Mouse (Mus musculus): Measurements from ENCODE around the gene Sh3glb1. TPM values are rescaled to one million over a fixed set of nuclear protein-coding genes. Genes with fewer than 3 reads are reported as not detected.

Sh3glb1 gene
- polyA plus RNA-seq, 1 experiment: 106 TPM

GRCm38 (mm10) chr3:144694941-144695340 lies 25.2 kb downstream of the Sh3glb1 start:
- peaks cover 98% of the 10 kb centered on the region for H3K36me3 ChIP-seq (ENCODE audit: control insufficient read depth, insufficient read depth)
- TF ChIP-seq MYOG (IDR thresholded peaks at IDR 0.05; ENCODE audit: control insufficient read depth, extremely low read depth, insufficient read length) (no peak), CEBPB (IDR thresholded peaks at IDR 0.05; ENCODE audit: low read depth) (no peak), MAX (IDR thresholded peaks at IDR 0.05) (no peak), FOSL1 (IDR thresholded peaks at IDR 0.05; ENCODE audit: insufficient read depth, low read length, poor library complexity, severe bottlenecking) (no peak), CTCF (IDR thresholded peaks at IDR 0.05; ENCODE audit: control insufficient read depth, insufficient read depth, insufficient read length) (no peak), MYOD1 (IDR thresholded peaks at IDR 0.05; ENCODE audit: control insufficient read depth, insufficient read length, low read depth) (no peak), USF1 (IDR thresholded peaks at IDR 0.05; ENCODE audit: low read depth) (no peak)
- no peak overlapping the region for H3K4me3 ChIP-seq (ENCODE audit: insufficient read depth, poor library complexity, severe bottlenecking)
- no peak overlapping the region for H3ac ChIP-seq (ENCODE audit: control insufficient read depth, insufficient read length, low read depth)
- H3K79me3 ChIP-seq (ENCODE audit: low read depth): peaks cover 1% of the 10 kb centered on the region
- peaks cover 13% of the 10 kb centered on the region for H3K79me2 ChIP-seq (ENCODE audit: control insufficient read depth, insufficient read depth)
- H3K27me3 ChIP-seq (ENCODE audit: control insufficient read depth, insufficient read depth, insufficient read length): no peaks in the 10 kb centered on the region

- H3K4me3 ChIP-seq (ENCODE audit: insufficient read depth, poor library complexity, severe bottlenecking): no peak overlapping the region
- no peaks in the 10 kb centered on the region for H3K27me3 ChIP-seq (ENCODE audit: control insufficient read depth, insufficient read depth, insufficient read length)
- H3K36me3 ChIP-seq (ENCODE audit: control insufficient read depth, insufficient read depth): peaks cover 97% of the 10 kb centered on the region
- no peak overlapping the region for H3ac ChIP-seq (ENCODE audit: control insufficient read depth, insufficient read length, low read depth)
- no peaks in the 10 kb centered on the region for H3K79me3 ChIP-seq (ENCODE audit: low read depth)
- peaks cover 7% of the 10 kb centered on the region for H3K79me2 ChIP-seq (ENCODE audit: control insufficient read depth, insufficient read depth)
- TF ChIP-seq FOSL1 (IDR thresholded peaks at IDR 0.05; ENCODE audit: insufficient read depth, low read length, poor library complexity, severe bottlenecking) (no peak), USF1 (IDR thresholded peaks at IDR 0.05; ENCODE audit: low read depth) (no peak), MYOG (IDR thresholded peaks at IDR 0.05; ENCODE audit: control insufficient read depth, extremely low read depth, insufficient read length) (no peak), CTCF (IDR thresholded peaks at IDR 0.05; ENCODE audit: control insufficient read depth, insufficient read depth, insufficient read length) (no peak), MAX (IDR thresholded peaks at IDR 0.05) (no peak), CEBPB (IDR thresholded peaks at IDR 0.05; ENCODE audit: low read depth) (no peak), MYOD1 (IDR thresholded peaks at IDR 0.05; ENCODE audit: control insufficient read depth, insufficient read length, low read depth) (no peak)
These were observed 26.1 kb downstream of the Sh3glb1 start for GRCm38 (mm10) chr3:144694040-144694439.

- Histone ChIP-seq H3K27me3 (ENCODE audit: control insufficient read depth, insufficient read depth, insufficient read length) (no peaks in the 10 kb centered on the region), H3ac (ENCODE audit: control insufficient read depth, insufficient read length, low read depth) (no peak overlapping the region), H3K79me2 (ENCODE audit: control insufficient read depth, insufficient read depth) (no peaks in the 10 kb centered on the region), H3K36me3 (ENCODE audit: control insufficient read depth, insufficient read depth) (peaks cover 97% of the 10 kb centered on the region), H3K79me3 (ENCODE audit: low read depth) (no peaks in the 10 kb centered on the region), H3K4me3 (ENCODE audit: insufficient read depth, poor library complexity, severe bottlenecking) (no peak overlapping the region)
- TF ChIP-seq MAX (IDR thresholded peaks at IDR 0.05) (no peak), CTCF (IDR thresholded peaks at IDR 0.05; ENCODE audit: control insufficient read depth, insufficient read depth, insufficient read length) (no peak), MYOG (IDR thresholded peaks at IDR 0.05; ENCODE audit: control insufficient read depth, extremely low read depth, insufficient read length) (no peak), FOSL1 (IDR thresholded peaks at IDR 0.05; ENCODE audit: insufficient read depth, low read length, poor library complexity, severe bottlenecking) (no peak), USF1 (IDR thresholded peaks at IDR 0.05; ENCODE audit: low read depth) (no peak), MYOD1 (IDR thresholded peaks at IDR 0.05; ENCODE audit: control insufficient read depth, insufficient read length, low read depth) (no peak), CEBPB (IDR thresholded peaks at IDR 0.05; ENCODE audit: low read depth) (no peak)
These were observed 28.1 kb downstream of the Sh3glb1 start for GRCm38 (mm10) chr3:144692052-144692451.

GRCm38 (mm10) chr3:144689236-144689635 lies 30.9 kb downstream of the Sh3glb1 start:
- peaks cover 88% of the 10 kb centered on the region for H3K36me3 ChIP-seq (ENCODE audit: control insufficient read depth, insufficient read depth)

GRCm38 (mm10) chr3:144688284-144688683 lies 31.9 kb downstream of the Sh3glb1 start:
- Histone ChIP-seq H3K79me2 (ENCODE audit: control insufficient read depth, insufficient read depth) (no peaks in the 10 kb centered on the region), H3K4me3 (ENCODE audit: insufficient read depth, poor library complexity, severe bottlenecking) (no peak overlapping the region), H3K36me3 (ENCODE audit: control insufficient read depth, insufficient read depth) (peaks cover 85% of the 10 kb centered on the region), H3ac (ENCODE audit: control insufficient read depth, insufficient read length, low read depth) (no peak overlapping the region), H3K27me3 (ENCODE audit: control insufficient read depth, insufficient read depth, insufficient read length) (no peaks in the 10 kb centered on the region), H3K79me3 (ENCODE audit: low read depth) (no peaks in the 10 kb centered on the region)
- TF ChIP-seq MAX (IDR thresholded peaks at IDR 0.05) (no peak), CTCF (IDR thresholded peaks at IDR 0.05; ENCODE audit: control insufficient read depth, insufficient read depth, insufficient read length) (no peak), USF1 (IDR thresholded peaks at IDR 0.05; ENCODE audit: low read depth) (no peak), CEBPB (IDR thresholded peaks at IDR 0.05; ENCODE audit: low read depth) (no peak)

More at GRCm38 (mm10) chr3:144689236-144689635, 30.9 kb downstream of the Sh3glb1 start:
- Histone ChIP-seq H3ac (ENCODE audit: control insufficient read depth, insufficient read length, low read depth) (no peak overlapping the region), H3K27me3 (ENCODE audit: control insufficient read depth, insufficient read depth, insufficient read length) (no peaks in the 10 kb centered on the region), H3K79me2 (ENCODE audit: control insufficient read depth, insufficient read depth) (no peaks in the 10 kb centered on the region), H3K4me3 (ENCODE audit: insufficient read depth, poor library complexity, severe bottlenecking) (no peak overlapping the region), H3K79me3 (ENCODE audit: low read depth) (no peaks in the 10 kb centered on the region)
- TF ChIP-seq FOSL1 (IDR thresholded peaks at IDR 0.05; ENCODE audit: insufficient read depth, low read length, poor library complexity, severe bottlenecking) (no peak), CTCF (IDR thresholded peaks at IDR 0.05; ENCODE audit: control insufficient read depth, insufficient read depth, insufficient read length) (no peak), MYOD1 (IDR thresholded peaks at IDR 0.05; ENCODE audit: control insufficient read depth, insufficient read length, low read depth) (no peak), USF1 (IDR thresholded peaks at IDR 0.05; ENCODE audit: low read depth) (no peak), CEBPB (IDR thresholded peaks at IDR 0.05; ENCODE audit: low read depth) (no peak), MAX (IDR thresholded peaks at IDR 0.05) (no peak), MYOG (IDR thresholded peaks at IDR 0.05; ENCODE audit: control insufficient read depth, extremely low read depth, insufficient read length) (no peak)

- no peaks in the 10 kb centered on the region for H3K79me2 ChIP-seq (ENCODE audit: control insufficient read depth, insufficient read depth)
- H3K4me3 ChIP-seq (ENCODE audit: insufficient read depth, poor library complexity, severe bottlenecking): no peak overlapping the region
- TF ChIP-seq MAX (IDR thresholded peaks at IDR 0.05) (no peak), CTCF (IDR thresholded peaks at IDR 0.05; ENCODE audit: control insufficient read depth, insufficient read depth, insufficient read length) (no peak), USF1 (IDR thresholded peaks at IDR 0.05; ENCODE audit: low read depth) (no peak), MYOG (IDR thresholded peaks at IDR 0.05; ENCODE audit: control insufficient read depth, extremely low read depth, insufficient read length) (no peak), MYOD1 (IDR thresholded peaks at IDR 0.05; ENCODE audit: control insufficient read depth, insufficient read length, low read depth) (no peak), FOSL1 (IDR thresholded peaks at IDR 0.05; ENCODE audit: insufficient read depth, low read length, poor library complexity, severe bottlenecking) (no peak), CEBPB (IDR thresholded peaks at IDR 0.05; ENCODE audit: low read depth) (no peak)
- peaks cover 78% of the 10 kb centered on the region for H3K36me3 ChIP-seq (ENCODE audit: control insufficient read depth, insufficient read depth)
- no peak overlapping the region for H3ac ChIP-seq (ENCODE audit: control insufficient read depth, insufficient read length, low read depth)
- no peaks in the 10 kb centered on the region for H3K27me3 ChIP-seq (ENCODE audit: control insufficient read depth, insufficient read depth, insufficient read length)
- no peaks in the 10 kb centered on the region for H3K79me3 ChIP-seq (ENCODE audit: low read depth)
These were observed 32.5 kb downstream of the Sh3glb1 start for GRCm38 (mm10) chr3:144687618-144688017.
